Mouse (Mus musculus): ENCODE data around the gene Col18a1.

DNA sequence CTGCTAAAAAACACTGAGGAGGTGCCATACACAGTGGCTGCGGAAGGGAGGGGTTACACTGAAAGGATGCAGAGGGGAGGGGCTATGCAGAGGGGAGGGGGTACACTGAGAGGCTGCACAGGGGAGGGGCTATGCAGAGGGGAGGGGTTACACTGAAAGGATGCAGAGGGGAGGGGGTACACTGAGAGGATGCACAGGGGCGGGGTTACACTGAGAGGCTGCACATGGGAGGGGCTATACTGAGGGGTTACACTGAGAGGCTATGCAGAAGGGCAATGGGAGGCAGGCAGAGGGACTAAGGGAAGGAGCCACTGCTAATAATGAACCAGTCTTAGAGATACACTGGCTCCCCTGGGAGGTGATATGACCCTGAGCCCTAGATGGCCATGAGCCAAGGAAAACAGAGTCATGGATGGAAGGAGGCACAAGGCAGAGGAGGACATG lies 14.1 kb downstream of the Col18a1 start:
- no peak for TF ChIP-seq CHD2 (IDR thresholded peaks at IDR 0.05; ENCODE audit: low read depth, low read length)
- no peak for TF ChIP-seq ZC3H11A (IDR thresholded peaks at IDR 0.05; ENCODE audit: borderline replicate concordance, low read depth, low read length)

All from ES-E14 (cell line).